Mouse (Mus musculus) right cerebral cortex, postnatal 4 days (tissue): Measurements from ENCODE around the gene Stx6.

Experiments
- DNase-seq: peaks from one replicate; pipeline ENCODE4 v3.0.0-alpha.2; 2022

Stx6 gene

GRCm38 (mm10) chr1:155210011-155210763 is 51.7 kb downstream of the Stx6 start:
- DNase-seq = no peak

DNA sequence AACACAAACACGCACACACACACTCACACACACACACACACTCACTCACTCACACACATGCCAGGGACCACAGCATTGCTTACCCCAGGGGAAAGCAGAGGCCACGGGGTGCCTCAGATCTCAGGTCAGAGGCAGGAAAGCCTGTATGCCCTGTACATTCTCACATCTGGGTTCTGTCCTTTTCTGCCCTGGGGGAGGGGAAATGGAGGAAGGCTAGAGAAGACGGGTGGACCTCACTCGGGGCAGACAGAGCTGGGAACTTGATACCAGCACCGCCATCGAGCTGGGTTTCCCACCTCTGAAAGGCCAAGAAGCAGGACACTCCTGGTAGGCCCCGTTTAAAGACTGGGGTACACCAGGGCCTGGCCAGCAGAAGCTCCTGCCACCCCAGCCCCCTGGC is 52.5 kb downstream of the Stx6 start:
- DNase-seq = no peak

- no peak for DNase-seq
Observed at GRCm38 (mm10) chr1:155212081-155212480, 53.6 kb downstream of the Stx6 start.

GRCm38 (mm10) chr1:155212493-155212892 is 54.0 kb downstream of the Stx6 start:
- DNase-seq = peak; percentile 42

- DNase-seq = no peak
Observed at GRCm38 (mm10) chr1:155212936-155213774, 54.6 kb downstream of the Stx6 start.

DNA sequence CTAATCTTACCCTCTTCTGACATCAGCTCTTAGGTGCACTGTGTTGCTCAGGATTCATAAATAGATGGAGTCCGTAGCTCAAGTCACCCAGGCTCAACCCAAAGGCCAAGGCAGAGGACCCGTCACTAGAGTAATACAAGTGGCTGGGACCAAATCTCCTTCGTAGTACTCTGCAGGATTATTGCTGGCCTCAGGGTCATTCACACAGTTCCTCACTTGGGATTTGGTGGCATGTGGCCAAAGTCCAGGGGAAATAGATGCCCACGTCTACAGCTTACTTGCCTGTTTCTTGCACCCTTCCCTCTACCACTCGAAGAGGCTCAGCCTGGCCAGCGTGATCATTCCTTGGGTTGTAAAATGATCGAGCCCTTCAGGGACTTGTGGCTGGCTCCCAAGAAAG is 55.4 kb downstream of the Stx6 start:
- no peak for DNase-seq

- no peak for DNase-seq
Observed at GRCm38 (mm10) chr1:155215066-155215764, 56.7 kb downstream of the Stx6 start.

DNA sequence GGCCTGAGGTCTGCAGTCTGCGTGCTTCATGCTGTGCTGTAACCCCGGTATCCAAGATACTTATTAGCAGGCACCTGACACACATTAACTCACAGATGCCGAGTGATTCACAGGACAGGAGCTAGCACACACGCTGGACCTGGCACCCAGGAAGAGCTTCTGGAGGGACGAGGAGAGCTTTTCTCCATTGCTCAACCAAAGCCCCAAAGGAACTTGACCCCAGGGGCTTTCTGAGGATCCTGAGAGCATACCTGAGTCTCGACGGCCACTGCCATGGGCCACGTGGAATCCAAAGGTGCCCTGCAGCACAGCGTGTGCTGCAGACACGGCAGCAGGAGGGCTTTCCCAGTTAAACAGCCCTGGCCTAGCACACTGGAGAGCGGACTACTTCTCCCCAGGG is 57.8 kb downstream of the Stx6 start:
- DNase-seq = no peak

- no peak for DNase-seq
Observed at GRCm38 (mm10) chr1:155216844-155217243, 58.3 kb downstream of the Stx6 start.

DNA sequence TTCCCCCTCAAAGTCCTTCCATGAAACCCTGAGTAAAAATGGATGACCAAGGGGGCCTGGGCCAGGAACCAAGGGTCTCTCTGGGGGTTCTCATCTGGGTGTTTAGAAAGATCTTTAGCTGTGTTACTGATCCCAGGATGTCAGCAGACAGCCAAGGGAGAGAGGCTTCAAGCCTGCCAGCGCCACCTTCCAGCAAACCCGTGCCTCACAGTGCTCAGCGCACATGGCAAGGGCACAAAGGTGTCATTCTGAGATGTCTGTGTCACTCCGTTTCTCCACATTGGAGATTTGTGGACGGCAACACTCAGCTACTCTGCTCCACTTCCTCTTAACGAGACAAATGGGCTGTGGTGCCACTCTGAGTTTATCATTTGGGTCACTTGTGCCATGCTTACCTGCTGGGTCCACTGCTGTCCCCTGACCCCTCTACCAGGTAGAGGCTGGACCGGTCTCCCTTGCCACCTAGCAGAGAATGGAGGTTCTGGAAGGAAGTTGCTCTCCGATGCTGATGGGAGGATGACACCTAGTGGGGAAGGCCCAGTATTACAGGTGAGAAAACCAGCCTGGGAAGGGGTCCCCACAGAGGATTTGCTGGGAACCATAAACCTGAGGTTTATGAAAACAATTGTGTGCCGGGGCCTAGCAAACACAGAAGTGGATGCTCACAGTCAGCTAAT is 59.5 kb downstream of the Stx6 start:
- peak; percentile 45 for DNase-seq

GRCm38 (mm10) chr1:155218924-155219323 is 60.4 kb downstream of the Stx6 start:
- no peak for DNase-seq

DNA sequence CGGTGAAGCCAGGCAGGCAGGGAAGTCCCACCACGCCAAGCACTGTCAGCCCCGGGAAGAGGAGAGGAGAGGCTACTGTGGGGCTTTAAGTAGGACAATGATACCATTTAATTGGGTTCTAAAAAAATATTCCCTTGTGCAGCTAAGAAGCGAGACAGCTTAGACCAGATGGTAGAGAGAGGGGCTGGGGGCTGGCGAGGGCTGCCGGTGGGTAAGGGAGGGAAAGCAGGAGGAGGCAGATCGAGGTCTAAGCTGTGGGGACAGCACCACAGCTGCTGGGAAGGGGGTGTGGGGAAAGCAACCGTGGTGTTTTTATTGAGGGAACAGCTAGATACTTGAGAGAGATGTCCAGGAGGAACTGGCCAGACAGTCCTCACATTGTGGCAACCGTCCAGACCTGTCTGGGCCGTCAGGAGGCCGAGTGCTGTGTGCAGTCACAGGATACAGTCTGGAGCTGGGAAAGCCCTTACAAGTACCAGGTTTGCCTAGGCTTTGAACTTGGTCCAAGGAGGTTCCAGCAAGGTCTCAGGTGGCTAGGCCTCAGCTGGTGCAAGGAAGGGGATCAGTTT is 63.7 kb downstream of the Stx6 start:
- no peak for DNase-seq

GRCm38 (mm10) chr1:155223036-155223435 is 64.5 kb downstream of the Stx6 start:
- no peak for DNase-seq

DNA sequence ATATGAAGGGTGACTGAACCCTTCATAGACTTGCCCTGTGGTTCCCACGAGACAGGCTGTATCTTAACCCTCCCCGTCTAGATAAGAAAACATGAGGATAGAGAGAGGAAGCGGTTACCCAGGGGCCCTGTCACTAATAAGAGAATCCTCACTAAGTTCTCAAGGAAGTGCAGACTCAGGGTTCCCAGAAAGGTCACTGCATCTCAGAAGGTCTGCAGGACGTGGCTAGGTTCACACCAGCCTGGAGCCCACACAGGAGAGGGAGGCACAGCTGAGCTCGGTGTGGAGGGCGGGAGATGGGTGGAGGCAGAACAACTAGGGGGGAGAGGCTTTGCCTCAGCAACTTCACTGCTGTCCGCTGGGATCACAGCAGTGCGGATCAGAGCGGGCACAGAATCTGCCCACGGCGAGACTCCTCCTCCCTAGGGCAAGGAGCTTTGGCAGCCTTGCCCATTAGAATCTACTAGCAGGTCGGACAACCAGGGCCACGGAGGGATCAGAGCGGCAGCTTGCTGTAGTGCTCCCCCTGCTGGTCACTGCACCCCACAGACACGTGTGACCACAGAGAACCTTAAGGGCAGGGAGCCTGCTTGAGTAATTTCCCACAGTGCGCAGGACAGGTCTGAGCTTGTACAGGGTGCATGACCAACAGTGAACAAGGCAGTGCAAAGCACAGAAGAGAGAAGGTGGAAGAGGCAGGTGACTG is 65.5 kb downstream of the Stx6 start:
- DNase-seq = peak; percentile 81

GRCm38 (mm10) chr1:155229464-155230411 is 71.2 kb downstream of the Stx6 start:
- DNase-seq = no peak

DNA sequence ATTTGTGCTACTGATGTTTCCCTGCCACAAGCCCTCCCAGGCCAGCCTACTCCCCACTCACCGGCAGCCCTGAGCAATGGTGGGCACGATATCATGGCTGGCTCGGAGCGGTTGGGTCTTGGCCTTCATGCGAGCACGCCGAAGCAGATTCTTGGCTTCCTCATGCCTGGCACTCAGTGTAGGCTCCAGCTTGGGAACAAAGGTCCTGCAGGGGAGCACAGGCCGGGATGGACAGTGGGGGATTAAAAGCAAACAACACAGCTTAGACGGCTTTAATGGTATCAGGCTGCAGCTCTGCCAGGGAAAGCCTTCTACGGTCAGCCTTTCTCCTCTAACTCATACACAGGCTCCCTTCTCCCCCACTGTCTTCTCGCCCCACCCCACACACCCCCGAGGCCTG is 73.9 kb downstream of the Stx6 start:
- no peak for DNase-seq

GRCm38 (mm10) chr1:155232786-155233185 is 74.3 kb downstream of the Stx6 start:
- no peak for DNase-seq

GRCm38 (mm10) chr1:155233378-155233777 is 74.9 kb downstream of the Stx6 start:
- no peak for DNase-seq

DNA sequence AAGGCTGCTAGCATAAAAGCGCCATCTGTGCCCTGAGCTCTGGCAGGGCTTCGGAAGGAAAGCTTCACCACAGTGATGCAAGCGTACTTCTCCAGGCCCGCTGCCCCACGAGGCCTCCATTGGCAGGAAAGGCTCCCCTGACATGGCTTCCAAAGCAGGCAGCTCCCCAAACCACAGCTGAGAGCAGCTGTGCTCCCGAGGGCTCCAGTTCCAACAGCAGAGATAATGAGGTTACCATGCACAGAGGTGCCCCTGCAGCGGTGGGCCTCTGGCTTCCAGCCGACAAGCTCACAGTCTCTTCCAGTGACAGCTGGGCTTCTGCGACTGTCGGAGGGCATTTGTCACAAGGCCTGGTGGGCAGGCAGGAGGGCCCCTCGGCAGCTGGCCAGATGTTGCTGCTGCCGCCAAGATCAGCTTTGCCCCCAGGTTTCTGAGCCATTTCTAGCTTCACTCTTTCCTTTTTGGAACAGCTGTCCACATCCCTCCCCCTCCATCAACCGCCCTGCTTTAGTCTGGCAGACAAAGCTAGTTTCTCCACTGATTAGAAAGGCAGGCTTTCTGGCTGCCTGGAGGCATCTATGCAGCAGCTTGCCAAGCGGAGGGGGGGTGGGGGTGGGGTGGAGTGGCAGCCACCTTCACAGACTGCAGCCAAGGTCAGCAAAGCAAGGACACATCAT is 75.6 kb downstream of the Stx6 start:
- DNase-seq = peak; percentile 60

DNA sequence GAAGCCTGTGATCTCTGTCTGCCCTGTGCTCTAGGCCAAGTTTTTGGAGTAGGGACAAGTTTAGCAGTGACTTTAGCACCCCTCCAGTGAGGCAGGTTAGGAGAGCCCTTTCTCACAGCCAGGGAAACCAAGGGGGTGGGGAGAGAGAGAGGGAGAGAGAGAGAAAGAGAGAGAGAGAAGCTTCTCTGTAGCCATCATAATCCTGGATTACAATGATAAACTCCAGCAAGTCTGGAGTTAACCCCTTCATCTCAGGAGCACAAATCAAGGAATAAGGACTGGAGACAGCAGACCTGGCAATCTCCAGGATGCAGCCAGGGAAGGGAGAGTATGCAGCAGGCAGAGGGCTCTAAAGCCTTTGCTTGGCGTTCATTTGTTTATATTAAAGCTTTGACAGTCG is 77.1 kb downstream of the Stx6 start:
- DNase-seq = no peak
